Mouse (Mus musculus): ENCODE data around the gene Net1.

DNA sequence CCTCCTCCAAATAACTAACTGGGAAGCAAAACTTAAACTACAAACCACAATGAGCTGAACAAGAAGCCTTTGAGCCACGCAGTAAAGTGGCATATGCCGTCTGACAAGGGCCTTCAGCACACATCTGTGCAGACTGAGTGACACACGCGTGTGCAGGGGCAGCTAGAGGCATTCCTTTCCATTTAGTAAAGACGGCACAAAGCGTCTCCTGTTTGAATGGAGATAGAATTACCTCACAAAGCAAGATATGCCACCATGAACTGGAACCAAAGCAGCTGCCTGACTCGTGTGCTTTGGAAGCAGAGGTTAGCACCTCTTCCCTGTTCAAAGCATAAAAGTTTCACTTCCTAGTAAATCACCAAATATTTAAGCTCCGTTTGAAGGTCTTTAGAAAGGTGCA, 28.0 kb downstream of the Net1 start:
- no peak for TF ChIP-seq CTCF (IDR thresholded peaks at IDR 0.05; ENCODE audit: low read depth, low read length)
- TF ChIP-seq POLR2A (IDR thresholded peaks at IDR 0.05; ENCODE audit: extremely low read depth, insufficient read depth, low read length): no peak

Data from liver, adult 2 months (tissue).